Mouse (Mus musculus): ENCODE data around the gene Lhfp.

DNA sequence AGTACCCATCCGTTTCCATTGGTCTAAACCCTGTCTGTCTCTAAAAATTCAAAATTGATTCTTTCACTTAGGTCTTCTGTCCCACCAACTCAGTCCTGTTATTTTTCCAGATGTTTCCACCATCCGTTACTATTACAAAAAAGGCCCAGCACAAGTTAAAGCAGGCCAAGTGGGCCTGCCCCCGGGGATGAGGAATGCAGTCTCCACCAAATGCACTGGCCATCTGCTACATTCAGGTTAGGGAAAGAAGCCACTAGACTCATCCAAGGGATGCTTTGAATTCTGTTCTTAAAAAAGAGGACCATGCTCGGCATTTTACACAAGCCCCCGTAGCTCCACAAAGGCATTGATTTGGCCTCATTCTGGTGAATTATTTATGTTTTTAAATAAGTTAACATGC lies 162.3 kb downstream of the Lhfp start:
- TF ChIP-seq CTCF (conservative IDR thresholded peaks at IDR 0.05; ENCODE audit: low read length) (no peak), NANOG (IDR thresholded peaks at IDR 0.05; ENCODE audit: borderline replicate concordance, low read length) (no peak)

Data from E14TG2a.4 (cell line).